Mouse (Mus musculus): ENCODE data around the gene Fgfr2. TPM values are rescaled to one million over a fixed set of nuclear protein-coding genes. Genes with fewer than 3 reads are reported as not detected.

Fgfr2 gene
- polyA plus RNA-seq, 1 experiment = 1.7 TPM

DNA sequence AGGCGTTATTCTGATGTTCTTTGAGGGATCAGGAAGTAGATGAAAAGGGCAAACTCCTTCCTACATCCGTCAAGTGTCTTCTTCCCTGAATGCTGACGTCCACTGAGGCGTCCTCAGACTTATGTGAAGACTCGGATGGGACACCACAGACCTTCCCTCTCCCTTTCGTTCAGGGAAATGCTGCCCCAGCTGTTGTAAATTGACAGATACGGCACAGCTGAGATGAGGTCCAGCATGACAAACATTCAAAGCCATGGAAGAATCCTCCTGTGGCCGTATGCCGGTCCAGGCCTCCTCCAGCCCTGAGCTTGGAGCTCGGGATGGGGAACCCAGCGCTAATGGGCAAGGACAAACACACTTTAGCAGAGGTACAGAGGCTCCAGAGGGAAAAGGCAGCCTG is 373.6 kb downstream of the Fgfr2 start:
- TF ChIP-seq CEBPB (IDR thresholded peaks at IDR 0.05; ENCODE audit: low read depth) = no peak
- H3K36me3 ChIP-seq (ENCODE audit: control insufficient read depth, insufficient read depth) = no peaks in the 10 kb centered on the region
- H3K27me3 ChIP-seq (ENCODE audit: control insufficient read depth, insufficient read depth, insufficient read length) = no peaks in the 10 kb centered on the region
- H3K79me2 ChIP-seq (ENCODE audit: control insufficient read depth, insufficient read depth) = no peaks in the 10 kb centered on the region
- no peak overlapping the region for H3ac ChIP-seq (ENCODE audit: control insufficient read depth, insufficient read length, low read depth)
- no peak overlapping the region for H3K4me3 ChIP-seq (ENCODE audit: insufficient read depth, poor library complexity, severe bottlenecking)
- no peaks in the 10 kb centered on the region for H3K79me3 ChIP-seq (ENCODE audit: low read depth)

DNA sequence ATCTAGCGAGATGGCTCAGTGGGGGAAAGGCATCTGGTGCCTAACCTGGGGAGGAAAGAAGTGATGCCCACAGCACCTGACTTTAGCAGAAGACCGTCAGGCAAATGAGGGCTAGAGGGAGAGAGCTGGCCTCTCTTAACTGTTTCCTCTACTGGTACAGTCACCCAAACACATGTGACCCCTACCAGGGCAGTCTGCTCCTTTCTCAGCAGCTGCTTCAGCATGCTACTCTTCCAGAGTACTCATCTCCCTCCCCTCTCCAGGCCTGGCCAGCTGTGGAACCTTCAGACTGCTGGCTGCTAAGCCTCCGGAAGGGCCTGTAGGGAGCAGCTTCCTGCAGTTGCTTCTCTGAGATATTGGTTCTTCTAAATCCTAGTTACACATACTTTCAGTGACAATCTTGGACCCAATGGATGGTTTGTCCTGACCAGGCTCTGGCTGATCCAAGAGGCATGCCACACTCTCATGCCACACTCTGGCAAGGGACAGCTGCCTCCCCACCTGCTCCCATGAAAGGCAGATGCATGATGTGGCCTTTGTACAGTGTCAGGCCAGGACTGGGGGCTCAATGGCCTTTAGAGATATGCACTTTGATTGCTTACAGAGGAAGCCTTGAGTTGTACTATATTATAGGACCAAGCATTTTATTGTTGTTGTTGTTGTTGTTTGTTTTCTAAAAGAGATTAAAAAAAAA is 374.9 kb downstream of the Fgfr2 start:
- no peaks in the 10 kb centered on the region for H3K36me3 ChIP-seq (ENCODE audit: control insufficient read depth, insufficient read depth)
- H3K79me3 ChIP-seq (ENCODE audit: low read depth) = no peaks in the 10 kb centered on the region
- no peak overlapping the region for H3ac ChIP-seq (ENCODE audit: control insufficient read depth, insufficient read length, low read depth)
- no peaks in the 10 kb centered on the region for H3K27me3 ChIP-seq (ENCODE audit: control insufficient read depth, insufficient read depth, insufficient read length)
- H3K4me3 ChIP-seq (ENCODE audit: insufficient read depth, poor library complexity, severe bottlenecking) = no peak overlapping the region
- TF ChIP-seq CTCF (IDR thresholded peaks at IDR 0.05; ENCODE audit: control insufficient read depth, insufficient read depth, insufficient read length) (no peak), MYOD1 (IDR thresholded peaks at IDR 0.05; ENCODE audit: control insufficient read depth, insufficient read length, low read depth) (no peak), MAX (IDR thresholded peaks at IDR 0.05) (no peak), USF1 (IDR thresholded peaks at IDR 0.05; ENCODE audit: low read depth) (no peak), CEBPB (IDR thresholded peaks at IDR 0.05; ENCODE audit: low read depth) (no peak), MYOG (IDR thresholded peaks at IDR 0.05; ENCODE audit: control insufficient read depth, extremely low read depth, insufficient read length) (no peak), FOSL1 (IDR thresholded peaks at IDR 0.05; ENCODE audit: insufficient read depth, low read length, poor library complexity, severe bottlenecking) (no peak)
- H3K79me2 ChIP-seq (ENCODE audit: control insufficient read depth, insufficient read depth) = no peaks in the 10 kb centered on the region

DNA sequence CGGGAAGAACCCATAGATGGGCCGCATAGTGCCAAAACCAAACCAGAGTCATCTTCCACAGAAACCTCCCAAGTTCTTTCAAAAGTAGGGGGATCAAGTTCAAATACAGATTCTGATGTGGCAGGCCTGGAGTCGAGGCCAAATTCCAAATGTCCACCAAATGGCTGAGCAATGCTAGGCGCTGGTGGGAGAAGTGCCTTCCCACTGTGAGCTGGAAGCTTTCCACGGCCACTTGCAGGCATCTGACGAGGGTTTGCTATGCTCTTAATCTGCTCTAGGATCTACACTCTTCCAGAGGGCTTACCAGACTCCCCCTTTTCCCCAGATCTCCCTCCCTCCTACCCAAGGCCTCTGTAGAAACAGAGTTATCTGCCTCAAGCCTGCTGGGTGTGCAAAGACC is 376.1 kb downstream of the Fgfr2 start:
- H3ac ChIP-seq (ENCODE audit: control insufficient read depth, insufficient read length, low read depth) = no peak overlapping the region
- no peaks in the 10 kb centered on the region for H3K79me2 ChIP-seq (ENCODE audit: control insufficient read depth, insufficient read depth)
- H3K79me3 ChIP-seq (ENCODE audit: low read depth) = no peaks in the 10 kb centered on the region
- H3K36me3 ChIP-seq (ENCODE audit: control insufficient read depth, insufficient read depth) = no peaks in the 10 kb centered on the region
- H3K27me3 ChIP-seq (ENCODE audit: control insufficient read depth, insufficient read depth, insufficient read length) = no peaks in the 10 kb centered on the region
- TF ChIP-seq MAX (IDR thresholded peaks at IDR 0.05) (no peak), USF1 (IDR thresholded peaks at IDR 0.05; ENCODE audit: low read depth) (no peak), MYOD1 (IDR thresholded peaks at IDR 0.05; ENCODE audit: control insufficient read depth, insufficient read length, low read depth) (no peak), FOSL1 (IDR thresholded peaks at IDR 0.05; ENCODE audit: insufficient read depth, low read length, poor library complexity, severe bottlenecking) (no peak), MYOG (IDR thresholded peaks at IDR 0.05; ENCODE audit: control insufficient read depth, extremely low read depth, insufficient read length) (no peak), CTCF (IDR thresholded peaks at IDR 0.05; ENCODE audit: control insufficient read depth, insufficient read depth, insufficient read length) (no peak), CEBPB (IDR thresholded peaks at IDR 0.05; ENCODE audit: low read depth) (no peak)
- H3K4me3 ChIP-seq (ENCODE audit: insufficient read depth, poor library complexity, severe bottlenecking) = no peak overlapping the region

DNA sequence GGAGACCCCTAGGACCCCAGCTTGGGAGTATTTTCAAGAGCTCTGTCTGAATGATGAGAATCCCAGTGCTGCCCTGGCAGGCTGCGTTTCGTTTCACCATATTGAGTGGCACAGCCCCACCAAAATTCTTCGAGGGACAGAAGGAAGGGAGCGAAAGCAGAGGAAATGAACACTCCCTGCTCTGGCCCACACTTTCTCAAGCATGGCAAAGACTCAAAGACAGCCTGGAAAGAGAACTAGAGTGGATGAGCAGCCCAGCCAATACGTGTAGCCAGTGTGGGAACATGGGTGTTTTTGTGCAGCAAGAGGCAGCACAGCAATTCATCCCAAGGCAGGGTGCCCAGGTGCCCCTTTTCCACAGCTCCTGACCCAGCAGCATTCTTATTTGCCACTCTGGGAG is 380.2 kb downstream of the Fgfr2 start:
- no peaks in the 10 kb centered on the region for H3K36me3 ChIP-seq (ENCODE audit: control insufficient read depth, insufficient read depth)
- TF ChIP-seq MYOD1 (IDR thresholded peaks at IDR 0.05; ENCODE audit: control insufficient read depth, insufficient read length, low read depth) (no peak), FOSL1 (IDR thresholded peaks at IDR 0.05; ENCODE audit: insufficient read depth, low read length, poor library complexity, severe bottlenecking) (no peak)
- H3K4me3 ChIP-seq (ENCODE audit: insufficient read depth, poor library complexity, severe bottlenecking) = no peak overlapping the region
- no peaks in the 10 kb centered on the region for H3K79me3 ChIP-seq (ENCODE audit: low read depth)
- H3K27me3 ChIP-seq (ENCODE audit: control insufficient read depth, insufficient read depth, insufficient read length) = no peaks in the 10 kb centered on the region
- no peaks in the 10 kb centered on the region for H3K79me2 ChIP-seq (ENCODE audit: control insufficient read depth, insufficient read depth)
- no peak overlapping the region for H3ac ChIP-seq (ENCODE audit: control insufficient read depth, insufficient read length, low read depth)

DNA sequence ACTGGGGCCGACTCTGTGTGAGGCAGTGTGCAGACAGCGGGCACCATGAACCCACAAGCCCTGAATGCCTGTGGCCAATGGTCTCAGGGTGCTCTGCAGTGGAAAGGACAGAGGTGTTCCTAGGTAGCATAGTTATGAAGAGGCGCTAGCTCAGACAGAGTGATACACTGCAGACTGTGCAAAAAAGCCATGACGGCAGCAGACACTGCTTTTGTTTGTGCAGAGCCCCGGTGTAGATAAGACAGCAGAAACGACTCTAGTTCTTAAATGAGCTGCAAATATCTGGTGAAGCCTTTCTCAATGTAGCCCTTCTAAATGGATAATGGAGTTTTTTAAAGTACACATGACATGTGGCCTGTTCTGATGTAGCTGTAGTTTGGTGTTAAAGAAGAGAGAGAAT is 383.3 kb downstream of the Fgfr2 start:
- no peak overlapping the region for H3ac ChIP-seq (ENCODE audit: control insufficient read depth, insufficient read length, low read depth)
- no peak for TF ChIP-seq USF1 (IDR thresholded peaks at IDR 0.05; ENCODE audit: low read depth)
- no peak for TF ChIP-seq CEBPB (IDR thresholded peaks at IDR 0.05; ENCODE audit: low read depth)
- no peak for TF ChIP-seq CTCF (IDR thresholded peaks at IDR 0.05; ENCODE audit: control insufficient read depth, insufficient read depth, insufficient read length)
- TF ChIP-seq MAX (IDR thresholded peaks at IDR 0.05) = no peak
- TF ChIP-seq MYOD1 (IDR thresholded peaks at IDR 0.05; ENCODE audit: control insufficient read depth, insufficient read length, low read depth) = no peak
- TF ChIP-seq MYOG (IDR thresholded peaks at IDR 0.05; ENCODE audit: control insufficient read depth, extremely low read depth, insufficient read length) = no peak
- TF ChIP-seq FOSL1 (IDR thresholded peaks at IDR 0.05; ENCODE audit: insufficient read depth, low read length, poor library complexity, severe bottlenecking) = no peak

DNA sequence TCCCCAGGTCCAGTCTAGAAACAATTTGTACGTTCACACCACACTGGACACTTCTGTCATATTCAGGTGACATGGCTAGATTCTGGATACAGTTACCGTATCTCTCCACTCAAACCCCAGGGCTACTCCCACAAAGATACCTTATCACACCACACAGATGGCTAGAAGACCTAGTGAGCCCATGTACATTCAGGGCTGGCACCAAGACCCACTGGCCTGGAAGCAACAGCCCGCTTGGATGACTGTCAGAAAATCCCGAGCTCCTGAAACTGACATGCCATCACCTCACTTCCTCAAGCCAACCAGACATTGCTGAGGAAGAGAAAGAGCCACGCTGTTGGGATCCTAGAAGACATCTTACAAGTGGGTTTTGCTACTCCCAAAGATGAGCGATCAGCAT is 384.3 kb downstream of the Fgfr2 start:
- Histone ChIP-seq H3K4me3 (ENCODE audit: insufficient read depth, poor library complexity, severe bottlenecking) (no peak overlapping the region), H3K79me2 (ENCODE audit: control insufficient read depth, insufficient read depth) (no peaks in the 10 kb centered on the region), H3K27me3 (ENCODE audit: control insufficient read depth, insufficient read depth, insufficient read length) (no peaks in the 10 kb centered on the region), H3ac (ENCODE audit: control insufficient read depth, insufficient read length, low read depth) (no peak overlapping the region), H3K79me3 (ENCODE audit: low read depth) (no peaks in the 10 kb centered on the region), H3K36me3 (ENCODE audit: control insufficient read depth, insufficient read depth) (no peaks in the 10 kb centered on the region)
- TF ChIP-seq CTCF (IDR thresholded peaks at IDR 0.05; ENCODE audit: control insufficient read depth, insufficient read depth, insufficient read length) (no peak), MAX (IDR thresholded peaks at IDR 0.05) (no peak), FOSL1 (IDR thresholded peaks at IDR 0.05; ENCODE audit: insufficient read depth, low read length, poor library complexity, severe bottlenecking) (no peak), MYOG (IDR thresholded peaks at IDR 0.05; ENCODE audit: control insufficient read depth, extremely low read depth, insufficient read length) (no peak), USF1 (IDR thresholded peaks at IDR 0.05; ENCODE audit: low read depth) (no peak), MYOD1 (IDR thresholded peaks at IDR 0.05; ENCODE audit: control insufficient read depth, insufficient read length, low read depth) (no peak), CEBPB (IDR thresholded peaks at IDR 0.05; ENCODE audit: low read depth) (no peak)

More for the DNA sequence above, 383.3 kb downstream of the Fgfr2 start:
- Histone ChIP-seq H3K79me2 (ENCODE audit: control insufficient read depth, insufficient read depth) (no peaks in the 10 kb centered on the region), H3K4me3 (ENCODE audit: insufficient read depth, poor library complexity, severe bottlenecking) (no peak overlapping the region), H3K36me3 (ENCODE audit: control insufficient read depth, insufficient read depth) (no peaks in the 10 kb centered on the region), H3K79me3 (ENCODE audit: low read depth) (no peaks in the 10 kb centered on the region), H3K27me3 (ENCODE audit: control insufficient read depth, insufficient read depth, insufficient read length) (no peaks in the 10 kb centered on the region)
